Mouse (Mus musculus) intestine, embryonic 15.5 days (tissue): ENCODE measurements at regions not wholly inside any gene's neighbourhood (a gene's known extent, or its start where the extent isn't known, plus 50 kb on each side); places are given as distances from the start of the nearest gene placed in this dataset.

Experiments used
- ATAC-seq: fragments of 200-750 bp; cut with Nextera tagmentation; 2 replicates; pipeline ENCODE4 v1.8.0; 2017; ENCODE audit warnings: moderate TSS enrichment, moderate library complexity
- H3K27ac ChIP-seq: fragments of 300-500 bp; sonication (generic); 2 replicates; pipeline ENCODE4 v1.5.1; 2015; ENCODE audit warnings: mild to moderate bottlenecking, inconsistent platforms
- H3K27me3 ChIP-seq: fragments of 300-500 bp; sonication (generic); replicated peaks from 2 replicates; pipeline ENCODE4 v1.6.1; 2015; ENCODE audit warnings: inconsistent platforms
- H3K36me3 ChIP-seq: fragments of 300-500 bp; sonication (generic); 2 replicates; pipeline ENCODE4 v1.6.1; 2015; ENCODE audit warnings: inconsistent platforms
- H3K4me1 ChIP-seq: fragments of 300-500 bp; sonication (generic); replicated peaks from 2 replicates; pipeline ENCODE4 v1.6.1; 2015; ENCODE audit warnings: inconsistent platforms
- H3K4me2 ChIP-seq: fragments of 300-500 bp; sonication (generic); replicated peaks from 2 replicates; pipeline ENCODE4 v1.6.1; 2015; ENCODE audit warnings: mild to moderate bottlenecking, inconsistent platforms
- H3K4me3 ChIP-seq: fragments of 300-500 bp; sonication (generic); replicated peaks from 2 replicates; pipeline ENCODE4 v1.5.1; 2015; ENCODE audit warnings: inconsistent platforms
- H3K9ac ChIP-seq: fragments of 300-500 bp; sonication (generic); 2 replicates; pipeline ENCODE4 v1.6.1; 2015; ENCODE audit warnings: inconsistent platforms
- H3K9me3 ChIP-seq: fragments of 300-500 bp; sonication (generic); 2 replicates; pipeline ENCODE4 v1.6.1; 2016; ENCODE audit warnings: inconsistent platforms
- WGBS: fragments of 180-500 bp; shearing (Covaris S2); methylation state at CpG from one replicate; pipeline ENCODE4 v1.1.7; 2015; 5-methylcytosine and 5-hydroxymethylcytosine counted together

DNA sequence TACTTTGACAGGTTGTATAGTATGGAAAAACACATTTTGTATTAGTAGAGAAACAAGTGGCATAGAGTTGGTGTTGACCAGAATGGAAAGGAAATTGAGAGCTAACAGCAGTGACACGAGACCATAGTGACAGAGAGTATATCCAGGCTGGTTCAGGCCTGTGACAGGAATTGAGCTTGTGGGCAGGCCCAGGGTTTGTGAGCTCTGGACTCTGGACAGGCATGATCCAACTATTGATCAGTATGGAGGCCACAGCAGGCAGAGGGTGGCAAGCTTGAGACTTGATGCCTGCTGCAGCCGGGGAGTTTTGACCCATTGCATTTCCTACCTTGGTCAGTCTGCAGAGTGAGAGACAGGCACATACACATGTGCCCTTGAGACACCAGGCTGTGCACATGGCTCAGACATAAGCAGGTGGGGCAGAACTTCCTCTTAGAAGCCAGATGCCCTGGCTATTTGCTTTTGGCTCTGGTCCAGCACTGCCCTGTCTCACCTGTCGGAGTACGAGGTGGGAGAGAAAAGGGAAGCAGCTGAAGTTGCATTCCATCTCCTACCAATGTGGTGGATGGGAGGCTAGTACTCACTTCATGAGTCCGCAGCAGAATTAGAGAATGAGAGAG, 1006.2 kb upstream of the Cdh20 start:
- 74% methylated on average over 5 of the region's 5 CpGs for WGBS
- Histone ChIP-seq H3K4me2 (no peak overlapping the region), H3K9ac (no peak overlapping the region), H3K27me3 (no peaks in the 10 kb centered on the region), H3K27ac (no peak overlapping the region), H3K36me3 (no peaks in the 10 kb centered on the region), H3K9me3 (no peaks in the 10 kb centered on the region), H3K4me3 (no peak overlapping the region), H3K4me1 (no peaks in the 10 kb centered on the region)
- ATAC-seq, result peak; percentile 67

DNA sequence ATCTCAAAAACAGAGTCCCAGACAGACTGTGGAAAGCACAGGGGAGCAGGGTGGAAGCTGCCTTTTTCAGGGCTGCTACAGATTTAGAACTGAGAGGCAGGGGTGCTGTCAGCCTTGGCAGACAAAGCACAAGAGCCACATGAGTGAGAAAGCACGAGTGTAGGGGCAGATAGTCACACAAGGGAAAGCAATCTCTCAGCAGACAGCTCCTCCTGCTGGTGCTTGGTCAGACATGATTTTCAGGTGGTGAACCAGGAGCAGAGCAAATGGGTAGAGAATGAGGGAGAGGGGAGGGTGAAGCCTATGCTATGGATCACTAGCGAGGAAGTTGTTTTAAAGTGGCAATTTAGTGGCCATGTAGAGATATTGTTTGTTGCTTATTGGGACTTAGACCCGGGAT, 1005.6 kb upstream of the Cdh20 start:
- 41% methylated on average over 3 of the region's 3 CpGs for WGBS
- Histone ChIP-seq H3K4me2 (no peak overlapping the region), H3K27ac (no peak overlapping the region), H3K4me3 (no peak overlapping the region), H3K36me3 (no peaks in the 10 kb centered on the region), H3K4me1 (no peaks in the 10 kb centered on the region), H3K9me3 (no peaks in the 10 kb centered on the region), H3K27me3 (no peaks in the 10 kb centered on the region), H3K9ac (no peak overlapping the region)
- 0 out of 2 replicates have a peak, but pooled peaks have one; percentile 34 for ATAC-seq

DNA sequence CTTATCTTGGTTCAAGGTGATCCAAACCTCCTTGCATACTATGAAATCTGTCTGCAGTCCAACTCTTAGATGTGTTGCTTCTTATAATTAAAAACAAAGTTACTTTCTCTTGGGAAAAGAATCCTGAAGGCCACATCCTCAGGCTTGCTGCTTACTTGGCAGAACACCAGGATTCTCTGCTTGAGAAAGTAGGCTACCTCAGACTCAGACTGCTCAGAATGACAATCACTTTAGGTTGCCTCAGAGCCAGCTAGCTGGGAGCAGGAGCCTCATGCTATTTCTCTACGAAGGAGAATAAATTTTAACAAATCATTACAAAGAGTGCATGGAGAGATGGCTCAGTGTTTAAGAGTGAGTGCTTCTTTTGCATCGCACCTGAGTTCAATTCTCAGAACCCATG, 1001.0 kb upstream of the Cdh20 start:
- H3K4me1 ChIP-seq, result no peaks in the 10 kb centered on the region
- H3K4me2 ChIP-seq, result no peak overlapping the region
- H3K36me3 ChIP-seq, result no peaks in the 10 kb centered on the region
- H3K27ac ChIP-seq, result no peak overlapping the region
- no peaks in the 10 kb centered on the region for H3K9me3 ChIP-seq
- no peaks in the 10 kb centered on the region for H3K27me3 ChIP-seq
- no peak overlapping the region for H3K9ac ChIP-seq
- WGBS, result 69% methylated on average over 2 of the region's 2 CpGs
- no peak overlapping the region for H3K4me3 ChIP-seq
- ATAC-seq, result no peak

GRCm38 (mm10) chr1:103784692-103785091, 983.6 kb upstream of the Cdh20 start:
- Histone ChIP-seq H3K4me1 (no peaks in the 10 kb centered on the region), H3K9ac (no peak overlapping the region), H3K36me3 (no peaks in the 10 kb centered on the region), H3K4me3 (no peak overlapping the region), H3K9me3 (no peaks in the 10 kb centered on the region), H3K27me3 (no peaks in the 10 kb centered on the region), H3K4me2 (no peak overlapping the region), H3K27ac (no peak overlapping the region)
- ATAC-seq, result no peak

DNA sequence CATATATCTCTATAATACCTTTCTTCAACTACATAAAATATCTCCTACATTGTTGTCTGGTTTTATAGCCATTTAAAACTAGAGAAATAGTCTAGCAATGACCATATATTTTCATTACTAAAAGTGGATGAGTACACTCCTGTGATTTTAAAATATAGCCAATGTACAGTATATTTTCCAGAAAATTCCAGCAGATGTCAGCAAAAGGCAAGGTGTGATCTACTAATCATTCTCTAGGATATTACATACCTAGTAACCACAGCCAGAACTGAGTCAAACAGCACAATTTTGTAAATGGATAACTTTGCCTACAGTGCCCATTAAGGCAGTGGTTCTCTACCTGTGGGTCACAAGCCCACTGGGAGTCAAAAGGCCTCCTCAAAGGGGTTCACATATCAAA, 972.0 kb upstream of the Cdh20 start:
- no peaks in the 10 kb centered on the region for H3K9me3 ChIP-seq
- ATAC-seq, result no peak

GRCm38 (mm10) chr1:103799343-103799742, 969.0 kb upstream of the Cdh20 start:
- H3K27ac ChIP-seq, result no peak overlapping the region
- no peaks in the 10 kb centered on the region for H3K9me3 ChIP-seq
- no peak overlapping the region for H3K4me3 ChIP-seq
- no peak overlapping the region for H3K4me2 ChIP-seq
- no peak for ATAC-seq
- H3K27me3 ChIP-seq, result no peaks in the 10 kb centered on the region
- no peaks in the 10 kb centered on the region for H3K4me1 ChIP-seq
- no peak overlapping the region for H3K9ac ChIP-seq
- H3K36me3 ChIP-seq, result no peaks in the 10 kb centered on the region

More for the DNA sequence above, 972.0 kb upstream of the Cdh20 start:
- Histone ChIP-seq H3K27me3 (no peaks in the 10 kb centered on the region), H3K4me1 (no peaks in the 10 kb centered on the region), H3K9ac (no peak overlapping the region), H3K4me3 (no peak overlapping the region), H3K36me3 (no peaks in the 10 kb centered on the region), H3K4me2 (no peak overlapping the region), H3K27ac (no peak overlapping the region)

- Histone ChIP-seq H3K4me3 (no peak overlapping the region), H3K27me3 (no peaks in the 10 kb centered on the region), H3K4me2 (no peak overlapping the region), H3K36me3 (no peaks in the 10 kb centered on the region), H3K27ac (no peak overlapping the region), H3K9ac (no peak overlapping the region), H3K9me3 (no peaks in the 10 kb centered on the region), H3K4me1 (no peaks in the 10 kb centered on the region)
- ATAC-seq, result no peak
- WGBS, result 52% methylated on average over 3 of the region's 3 CpGs
Observed at GRCm38 (mm10) chr1:103817946-103818345, 950.4 kb upstream of the Cdh20 start.
